Mouse (Mus musculus) ES-Bruce4 (cell line): ENCODE measurements around the gene Tgfbr3. TPM values are rescaled to one million over a fixed set of nuclear protein-coding genes. Genes with fewer than 3 reads are reported as not detected.

Source experiments
- H3K27ac ChIP-seq: 2 replicates; pipeline ENCODE4 v1.5.1; 2012; ENCODE audit warnings: low read length, inconsistent platforms; ENCODE audit not compliant: insufficient read depth
- H3K27me3 ChIP-seq: 2 replicates; pipeline ENCODE4 v1.6.1; 2012; ENCODE audit warnings: mild to moderate bottlenecking, low read length, inconsistent platforms; ENCODE audit not compliant: control insufficient read depth, poor library complexity, insufficient read depth, severe bottlenecking
- H3K36me3 ChIP-seq: 2 replicates; pipeline ENCODE4 v1.6.1; 2012; ENCODE audit warnings: inconsistent platforms, mild to moderate bottlenecking, low read length, moderate library complexity; ENCODE audit not compliant: control insufficient read depth, poor library complexity, insufficient read depth, severe bottlenecking
- H3K4me1 ChIP-seq: one replicate; pipeline ENCODE4 v1.8.1; 2011; ENCODE audit warnings: low read length; ENCODE audit not compliant: control insufficient read depth, insufficient read depth
- H3K4me3 ChIP-seq: 2 replicates; pipeline ENCODE4 v1.5.1; 2011; ENCODE audit warnings: low read depth, mild to moderate bottlenecking, low read length
- H3K9ac ChIP-seq: 2 replicates; pipeline ENCODE4 v1.6.1; 2012; ENCODE audit warnings: low read depth, mild to moderate bottlenecking, inconsistent platforms; ENCODE audit not compliant: poor library complexity, severe bottlenecking
- H3K9me3 ChIP-seq: replicated peaks from 2 replicates; pipeline ENCODE4 v1.6.1; 2012; ENCODE audit warnings: mild to moderate bottlenecking, low read length, inconsistent platforms; ENCODE audit not compliant: control insufficient read depth, poor library complexity, insufficient read depth, severe bottlenecking
- CTCF ChIP-seq: IDR thresholded peaks from one replicate; pipeline ENCODE4 v1.8.1; 2011; ENCODE audit warnings: low read depth, low read length
- EP300 ChIP-seq: IDR thresholded peaks from 2 replicates; pipeline ENCODE4 v1.6.1; 2011; ENCODE audit warnings: low read depth, low read length; ENCODE audit not compliant: insufficient read depth
- POLR2A ChIP-seq: IDR thresholded peaks from one replicate; pipeline ENCODE4 v1.8.1; 2011; ENCODE audit warnings: low read length; ENCODE audit not compliant: insufficient read depth
- polyA plus RNA-seq: library from polyadenylated mRNA; stranded (reverse); fragments of >200 nt; gene quantifications from 2 replicates; pipeline ENCODE4 v1.2.4, GENCODE M21; 2011; ENCODE audit warnings: low read depth; ENCODE audit not compliant: missing spikeins, insufficient read depth, insufficient read length

The Tgfbr3 gene
- polyA plus RNA-seq, 1 experiment = 8.8 TPM

- Histone ChIP-seq H3K36me3 (no peaks in the 10 kb centered on the region), H3K27ac (no peak overlapping the region), H3K9ac (no peak overlapping the region), H3K4me3 (no peak overlapping the region), H3K9me3 (no peaks in the 10 kb centered on the region), H3K4me1 (peaks cover 2% of the 10 kb centered on the region), H3K27me3 (no peaks in the 10 kb centered on the region)
- TF ChIP-seq CTCF = no peak
- no peak for TF ChIP-seq EP300
- TF ChIP-seq POLR2A = no peak
Measured at GRCm38 (mm10) chr5:107151320-107151719, 138.1 kb downstream of the Tgfbr3 start.

GRCm38 (mm10) chr5:107150555-107151312 lies 138.7 kb downstream of the Tgfbr3 start:
- H3K27ac ChIP-seq = no peak overlapping the region
- no peaks in the 10 kb centered on the region for H3K9me3 ChIP-seq
- no peak for TF ChIP-seq EP300
- TF ChIP-seq POLR2A = no peak
- no peak for TF ChIP-seq CTCF
- no peaks in the 10 kb centered on the region for H3K36me3 ChIP-seq
- no peak overlapping the region for H3K4me3 ChIP-seq
- no peaks in the 10 kb centered on the region for H3K27me3 ChIP-seq
- H3K4me1 ChIP-seq = peaks cover 2% of the 10 kb centered on the region
- no peak overlapping the region for H3K9ac ChIP-seq

DNA sequence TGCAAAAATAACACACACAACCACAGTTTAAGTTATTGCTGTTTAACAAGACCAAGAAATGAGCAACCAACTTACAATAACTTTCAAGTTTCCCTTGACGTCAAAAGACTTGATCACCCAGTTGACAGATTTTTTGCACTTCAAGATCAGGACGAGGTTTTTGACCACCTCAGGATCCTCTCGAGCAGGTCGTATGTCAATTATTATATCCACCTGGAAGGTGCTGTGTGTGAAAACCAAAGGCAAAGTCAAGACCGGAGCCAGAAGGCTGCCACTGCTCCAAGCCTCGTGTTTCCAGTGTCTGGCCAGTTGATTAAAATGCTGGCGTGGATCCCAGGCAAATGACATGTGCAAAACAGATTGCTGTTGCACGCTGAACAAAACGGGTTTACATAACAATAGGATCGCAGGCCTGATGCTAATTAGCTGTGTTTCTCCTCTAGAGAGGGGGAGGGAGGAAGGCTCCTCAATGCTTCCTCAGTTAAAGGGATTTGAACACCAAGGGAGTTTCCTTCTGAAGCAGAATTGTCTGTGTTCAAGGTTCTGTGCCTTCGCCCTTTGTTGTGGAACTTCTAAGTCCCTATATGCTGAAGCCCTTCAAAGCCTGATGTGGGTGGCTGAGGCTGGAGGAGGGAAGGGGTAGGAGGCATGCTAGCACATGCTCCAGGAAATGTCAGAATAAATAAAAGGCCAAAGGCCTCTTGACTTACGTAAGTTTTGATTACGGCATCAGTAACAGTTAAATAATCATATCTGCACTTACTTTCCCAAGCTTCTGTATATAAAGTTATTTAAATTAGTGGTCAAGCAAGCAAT lies 141.3 kb downstream of the Tgfbr3 start:
- Histone ChIP-seq H3K27ac (no peak overlapping the region), H3K4me3 (no peak overlapping the region), H3K4me1 (peaks cover 2% of the 10 kb centered on the region), H3K9ac (no peak overlapping the region), H3K9me3 (no peaks in the 10 kb centered on the region), H3K36me3 (no peaks in the 10 kb centered on the region), H3K27me3 (no peaks in the 10 kb centered on the region)
- no peak for TF ChIP-seq POLR2A
- 0 out of 2 replicates have a peak, but pooled peaks have one; percentile 24 for TF ChIP-seq EP300

DNA sequence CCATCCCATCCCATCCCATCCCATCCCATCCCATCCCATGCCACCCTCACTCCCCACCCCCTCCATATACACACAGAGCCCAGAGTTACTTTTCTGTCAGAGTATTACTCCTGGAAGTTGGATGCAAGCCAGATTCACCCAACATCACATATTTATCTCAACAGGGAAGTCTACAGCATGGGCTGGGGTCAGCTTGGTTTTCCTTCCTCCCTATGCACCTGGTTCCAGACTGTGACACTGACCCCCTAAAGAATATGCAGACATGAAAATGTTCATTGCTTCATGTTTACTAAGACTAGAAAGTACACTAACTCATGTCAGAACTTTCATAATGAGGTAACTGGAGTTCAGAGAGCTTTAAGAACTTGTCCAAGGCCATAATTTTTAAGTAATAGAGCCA lies 142.0 kb downstream of the Tgfbr3 start:
- no peak overlapping the region for H3K4me3 ChIP-seq
- H3K4me1 ChIP-seq = peaks cover 2% of the 10 kb centered on the region
- TF ChIP-seq POLR2A = no peak
- TF ChIP-seq EP300 = no peak
- no peak for TF ChIP-seq CTCF
- no peak overlapping the region for H3K9ac ChIP-seq
- H3K27ac ChIP-seq = no peak overlapping the region
- H3K36me3 ChIP-seq = no peaks in the 10 kb centered on the region
- no peaks in the 10 kb centered on the region for H3K9me3 ChIP-seq
- H3K27me3 ChIP-seq = no peaks in the 10 kb centered on the region

GRCm38 (mm10) chr5:107146111-107146616 lies 143.3 kb downstream of the Tgfbr3 start:
- TF ChIP-seq POLR2A = no peak
- no peak for TF ChIP-seq EP300
- TF ChIP-seq CTCF = no peak
- H3K27ac ChIP-seq = no peak overlapping the region
- peaks cover 2% of the 10 kb centered on the region for H3K4me1 ChIP-seq
- no peaks in the 10 kb centered on the region for H3K36me3 ChIP-seq
- H3K9me3 ChIP-seq = no peaks in the 10 kb centered on the region
- no peak overlapping the region for H3K4me3 ChIP-seq
- no peak overlapping the region for H3K9ac ChIP-seq
- H3K27me3 ChIP-seq = no peaks in the 10 kb centered on the region
